Mouse (Mus musculus) embryo, embryonic 10 days (tissue): Measurements from ENCODE around the gene Ccl22.

Experiments
- DNase-seq: peaks from one replicate; pipeline ENCODE4 v3.0.0-alpha.2; 2015; ENCODE audit warnings: low spot score

Gene Ccl22

GRCm38 (mm10) chr8:94734735-94735350 lies 10.5 kb upstream of the Ccl22 start:
- DNase-seq: no peak

GRCm38 (mm10) chr8:94735426-94736094 lies 9.8 kb upstream of the Ccl22 start:
- DNase-seq: no peak

DNA sequence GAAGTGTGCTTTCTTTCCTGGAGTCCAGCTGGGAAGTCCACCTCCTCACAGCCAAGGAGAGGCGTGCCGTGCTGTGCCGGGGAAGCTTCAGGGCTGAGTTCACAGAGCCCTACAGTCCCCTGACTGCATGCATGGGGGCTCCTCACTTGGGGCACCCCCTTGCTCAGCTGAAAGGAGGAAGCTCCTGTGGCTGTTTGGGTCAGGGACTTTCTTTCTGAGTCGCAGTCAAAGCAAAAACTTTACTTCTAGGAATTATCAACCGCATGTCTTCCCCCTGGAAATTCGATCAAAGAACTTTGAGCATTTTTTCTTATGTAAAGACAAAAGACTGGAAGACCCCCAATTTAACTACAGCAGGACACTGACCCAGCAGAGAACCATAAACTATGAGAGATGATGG lies 5.6 kb upstream of the Ccl22 start:
- DNase-seq: no peak

GRCm38 (mm10) chr8:94740591-94740990 lies 4.8 kb upstream of the Ccl22 start:
- DNase-seq: no peak

- no peak for DNase-seq
Observed at GRCm38 (mm10) chr8:94741726-94742125, 3.7 kb upstream of the Ccl22 start.

DNA sequence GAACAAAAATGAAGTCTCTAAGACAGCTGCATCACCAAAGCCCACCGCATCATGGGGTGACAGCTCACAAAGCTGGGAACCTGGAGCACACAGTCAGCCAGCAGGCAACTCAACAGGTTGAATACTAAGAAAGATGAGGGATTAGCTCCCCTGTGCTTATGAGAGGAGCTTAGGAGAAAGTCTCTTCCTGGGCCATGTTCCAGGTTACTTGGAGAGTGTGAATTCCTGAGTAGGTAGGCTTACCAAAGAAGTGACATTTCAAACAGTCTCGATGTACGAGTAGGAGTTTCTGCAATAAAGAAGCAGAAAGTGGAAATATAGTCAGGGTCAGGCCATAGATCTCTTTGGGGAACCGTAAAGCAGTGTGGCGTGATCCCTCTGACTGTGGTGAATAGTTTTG lies 906 bp upstream of the Ccl22 start:
- DNase-seq: no peak

DNA sequence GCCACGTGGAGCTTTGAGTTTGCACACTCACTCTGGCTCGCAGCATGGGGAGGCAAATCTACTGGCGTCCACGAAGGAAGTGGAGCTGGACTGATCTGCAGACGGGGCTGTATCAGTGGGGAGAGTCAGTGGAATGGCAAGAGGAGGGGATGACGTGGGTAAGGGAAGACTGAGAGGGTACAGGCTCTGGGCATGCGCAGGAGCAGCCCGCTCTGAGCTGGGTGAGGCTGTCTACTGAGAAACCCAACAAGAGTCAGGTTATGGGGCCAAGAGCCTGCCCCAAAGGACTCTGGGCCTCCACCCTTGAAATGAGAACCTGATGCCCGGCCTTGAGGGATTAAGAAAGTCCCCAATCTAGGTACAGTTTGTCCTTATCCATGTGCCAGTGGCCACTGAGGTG lies 418 bp upstream of the Ccl22 start:
- DNase-seq: no peak

- DNase-seq: no peak
Observed at GRCm38 (mm10) chr8:94746832-94747231, 1.4 kb downstream of the Ccl22 start.

DNA sequence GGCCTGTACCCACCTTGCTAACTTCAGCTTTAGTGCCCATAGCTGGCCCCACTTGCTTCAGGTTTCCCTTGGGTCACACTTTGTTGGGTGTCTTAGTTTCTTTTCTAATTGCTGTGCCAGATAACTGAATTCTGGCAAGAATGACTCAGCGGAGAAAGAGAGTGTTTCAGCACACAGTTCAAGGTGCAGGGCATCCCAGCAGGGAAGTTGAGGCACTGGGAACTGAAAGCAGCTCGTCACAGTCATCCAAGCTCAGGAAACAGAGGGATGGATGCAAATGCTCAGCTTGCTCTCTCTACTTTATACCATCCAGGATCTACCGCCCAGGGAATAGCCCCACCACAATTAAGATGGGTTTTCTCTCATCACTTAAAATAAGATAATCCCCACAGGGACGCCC lies 3.0 kb downstream of the Ccl22 start:
- DNase-seq: no peak

DNA sequence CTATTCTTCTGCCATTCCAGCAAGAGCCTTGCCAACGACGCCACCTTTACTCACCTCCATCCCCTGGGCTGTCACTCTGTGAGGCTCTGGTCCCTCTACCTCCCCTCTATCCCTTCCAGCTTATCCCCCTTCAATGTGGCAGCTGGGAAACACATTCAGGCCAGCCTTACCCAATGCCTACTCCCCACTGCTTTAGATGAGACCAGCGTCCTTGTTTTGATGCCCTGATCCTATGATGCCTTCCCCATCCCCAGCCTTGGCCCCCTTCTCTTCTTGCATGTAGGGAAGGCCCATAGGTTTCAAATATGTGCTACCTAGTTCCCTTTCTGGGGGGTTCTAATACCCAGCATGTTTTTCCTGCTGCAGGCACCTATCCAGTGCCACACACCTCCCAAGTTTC lies 4.6 kb downstream of the Ccl22 start:
- no peak for DNase-seq

GRCm38 (mm10) chr8:94751023-94751849 lies 5.8 kb downstream of the Ccl22 start:
- no peak for DNase-seq

- DNase-seq: no peak
Observed at GRCm38 (mm10) chr8:94754006-94754405, 8.6 kb downstream of the Ccl22 start.

DNA sequence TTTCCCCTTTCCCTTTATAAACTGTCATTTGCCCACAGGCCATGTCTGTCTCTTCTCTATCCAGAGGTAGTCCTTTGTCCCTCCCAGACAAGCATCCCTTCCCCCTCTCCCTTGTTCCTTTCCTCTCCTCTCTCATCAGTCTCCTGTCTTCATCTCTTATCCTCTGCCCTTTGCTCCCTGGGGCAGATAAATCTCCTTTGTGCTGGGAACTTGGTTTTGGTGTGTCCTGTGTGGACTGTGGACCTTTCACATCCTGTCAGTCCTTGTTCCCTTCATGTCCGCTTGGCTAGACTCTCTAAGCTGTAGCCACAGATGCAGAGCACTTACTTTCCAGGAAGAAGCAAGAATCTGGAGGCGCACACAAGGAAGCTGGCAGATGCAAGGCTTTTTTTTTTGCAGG lies 9.1 kb downstream of the Ccl22 start:
- no peak for DNase-seq

DNA sequence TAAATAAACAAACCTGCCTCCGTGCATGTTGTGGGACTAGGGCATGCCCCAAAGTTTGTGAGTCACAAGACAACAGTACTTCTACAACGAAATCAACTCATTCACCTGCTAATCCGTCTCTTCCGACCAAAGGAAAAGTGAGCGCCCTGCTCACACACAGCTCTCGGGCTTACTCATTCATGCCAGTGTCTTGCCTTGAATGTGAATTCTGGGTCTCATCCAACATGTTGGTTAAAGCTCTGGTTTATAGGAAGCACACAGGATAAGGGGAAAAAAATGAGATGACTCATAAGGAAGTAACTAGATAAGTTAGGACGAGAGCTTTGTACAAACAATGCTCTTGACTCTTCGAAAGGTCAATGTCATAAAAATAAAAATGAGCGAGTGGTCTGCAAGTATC lies 21.6 kb downstream of the Ccl22 start:
- DNase-seq: no peak

DNA sequence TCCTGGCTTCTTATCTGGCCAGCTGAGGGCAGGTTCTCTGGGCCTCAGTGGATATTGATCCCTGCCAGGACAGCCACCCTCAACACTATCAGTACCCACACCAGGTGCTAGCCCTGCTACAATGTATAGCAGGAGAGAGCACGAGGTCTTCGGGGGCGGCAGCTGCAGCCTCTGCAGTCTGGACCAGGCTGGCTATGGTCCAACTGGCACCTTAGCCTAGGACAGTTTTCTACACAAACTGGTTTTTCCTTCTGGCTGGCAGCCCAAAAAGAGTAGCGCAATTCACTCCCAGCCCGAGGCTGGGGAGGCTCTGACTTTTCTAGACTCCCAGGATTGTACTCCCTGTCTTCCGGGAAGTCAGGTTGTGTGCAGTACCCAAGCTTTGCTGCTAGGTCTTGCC lies 25.6 kb downstream of the Ccl22 start:
- DNase-seq: no peak

DNA sequence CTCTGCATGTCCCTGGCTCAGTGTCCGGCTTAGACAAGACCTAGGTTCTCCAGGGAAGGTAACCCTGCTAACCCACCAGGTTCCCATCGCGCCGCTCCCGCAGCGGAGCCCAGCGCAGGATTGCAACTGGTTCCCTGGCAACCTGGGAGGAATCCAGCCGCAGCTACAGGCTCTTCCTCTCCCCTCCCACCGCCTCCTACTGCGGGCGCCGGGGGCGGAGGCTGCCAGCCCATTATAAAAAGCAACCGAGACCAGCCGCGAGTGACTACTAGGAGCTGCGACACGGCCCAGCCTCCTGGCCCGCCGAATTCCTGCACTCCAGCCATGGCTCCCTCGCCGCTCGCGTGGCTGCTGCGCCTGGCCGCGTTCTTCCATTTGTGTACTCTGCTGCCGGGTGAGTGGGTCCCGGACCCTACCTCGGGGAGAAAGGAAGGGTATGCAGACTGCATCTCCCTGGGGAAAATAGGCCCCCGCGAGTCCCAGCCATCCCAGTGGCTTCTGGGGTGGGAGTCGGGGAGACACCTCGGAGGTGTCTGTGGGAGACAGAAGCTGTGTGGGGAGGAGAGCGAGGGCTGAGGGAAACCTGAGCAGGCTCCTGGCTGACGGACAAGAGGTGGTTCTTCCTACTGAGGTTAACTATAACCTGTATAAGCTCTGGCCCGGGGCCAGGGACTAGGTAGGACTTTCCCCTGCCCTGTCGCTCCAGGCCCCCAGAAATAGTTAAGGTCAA lies 26.7 kb downstream of the Ccl22 start, which contains the start of gene Cx3cl1:
TSS of gene Cx3cl1 (plus strand) at position 69 of the 730 bp plus-strand sequence.
- DNase-seq: peak; percentile 85

GRCm38 (mm10) chr8:94773048-94773447 lies 27.7 kb downstream of the Ccl22 start:
- DNase-seq: no peak

DNA sequence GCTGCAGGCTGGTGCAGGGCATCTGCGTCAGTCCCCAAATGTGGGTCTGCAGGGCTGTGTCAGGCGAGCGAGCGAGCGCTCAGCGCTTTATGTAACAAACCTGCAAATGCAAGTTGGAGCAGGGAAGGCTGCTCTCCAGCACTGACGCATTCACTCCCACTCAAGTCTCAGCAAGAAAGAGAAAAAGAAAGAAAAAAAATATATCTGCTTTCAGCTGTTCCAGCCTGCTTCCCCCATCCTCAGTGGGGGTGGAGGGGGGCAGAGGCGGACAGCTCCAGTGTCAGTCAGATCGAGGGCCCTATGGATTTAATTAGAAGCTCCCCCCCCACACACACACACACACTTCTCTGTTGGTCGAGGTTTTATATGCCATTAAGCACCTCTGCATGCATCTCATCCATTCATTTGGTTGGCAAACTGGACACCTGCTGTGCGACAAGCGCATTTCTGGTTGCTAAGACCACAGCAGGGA lies 28.3 kb downstream of the Ccl22 start:
- DNase-seq: no peak

DNA sequence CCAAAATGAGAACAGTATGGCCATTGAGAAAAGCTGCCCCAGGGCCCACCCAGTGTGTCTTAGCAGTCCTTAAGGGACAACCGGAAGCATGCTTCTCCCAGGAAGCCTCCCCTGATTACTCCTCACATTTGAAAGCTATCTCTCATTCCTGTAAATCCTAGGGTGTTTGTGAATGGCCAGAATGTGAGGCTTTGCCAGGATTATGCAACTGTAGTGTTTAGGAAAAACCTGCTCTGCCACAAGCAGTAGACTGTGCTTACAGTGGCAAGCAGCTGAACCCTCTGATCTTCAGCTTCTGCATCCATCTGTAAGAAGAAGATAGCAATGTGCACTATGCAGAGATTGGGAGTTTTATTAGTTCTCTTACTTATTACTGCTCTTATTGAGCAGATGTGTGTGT lies 29.2 kb downstream of the Ccl22 start:
- no peak for DNase-seq

- no peak for DNase-seq
Observed at GRCm38 (mm10) chr8:94776346-94776745, 31.0 kb downstream of the Ccl22 start.

DNA sequence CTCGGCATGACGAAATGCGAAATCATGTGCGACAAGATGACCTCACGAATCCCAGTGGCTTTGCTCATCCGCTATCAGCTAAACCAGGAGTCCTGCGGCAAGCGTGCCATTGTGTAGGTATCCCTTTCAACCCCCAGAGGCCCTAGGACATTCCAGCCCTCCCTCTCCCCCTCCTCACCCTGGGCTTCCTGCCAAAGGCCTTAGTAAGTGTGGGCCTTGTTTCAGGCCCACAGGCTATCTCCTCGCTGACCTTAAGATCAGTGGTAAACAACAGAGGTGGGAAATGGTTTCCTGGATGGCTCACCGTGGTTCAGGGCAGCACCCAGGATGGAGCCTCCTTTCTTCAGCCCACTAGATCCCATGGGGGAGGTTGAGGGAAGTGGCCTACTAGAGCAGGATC lies 32.6 kb downstream of the Ccl22 start:
- DNase-seq: no peak

DNA sequence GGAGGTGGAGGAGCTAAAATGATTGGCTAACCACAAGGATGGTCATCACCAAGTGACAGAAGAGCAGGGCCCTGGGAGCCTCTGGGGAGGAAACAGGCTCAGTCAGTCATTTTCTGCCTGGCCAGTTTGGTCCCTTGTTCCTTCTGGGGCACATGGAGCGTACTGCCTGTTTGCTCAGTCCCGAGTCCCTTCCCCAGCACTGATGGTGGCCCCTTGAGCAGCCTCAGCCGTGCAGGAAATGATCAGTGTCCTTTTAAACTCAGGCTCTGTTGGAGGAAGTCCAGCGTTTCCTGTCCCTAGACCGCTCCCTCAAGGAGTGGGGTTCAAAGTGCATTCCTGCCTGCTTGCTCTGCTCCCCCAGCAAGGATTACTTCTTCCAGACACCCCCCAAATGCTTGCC lies 33.1 kb downstream of the Ccl22 start:
- no peak for DNase-seq
